Mouse (Mus musculus): ENCODE measurements around the gene Snd1. TPM values are rescaled to one million over a fixed set of nuclear protein-coding genes. Genes with fewer than 3 reads are reported as not detected.

Gene Snd1
- total and polyA plus RNA-seq, 3 experiments: 97.4 to 153 (median 109) TPM

GRCm38 (mm10) chr6:28860450-28860849 lies 385.5 kb downstream of the Snd1 start:
- H3K4me3 ChIP-seq (ENCODE audit: low read depth, low read length): no peak overlapping the region
- peaks cover 17% of the 10 kb centered on the region for H3K4me1 ChIP-seq (ENCODE audit: insufficient read depth, low read depth, low read length)
- DNase-seq (ENCODE audit: low spot score): no peak
- H3K36me3 ChIP-seq (replicated peaks): peaks cover 75% of the 10 kb centered on the region
- H3K9me3 ChIP-seq (replicated peaks): no peaks in the 10 kb centered on the region
- H3K27me3 ChIP-seq (ENCODE audit: insufficient read depth, low read length): no peaks in the 10 kb centered on the region
- no peak for TF ChIP-seq GATA1 (IDR thresholded peaks at IDR 0.05; ENCODE audit: borderline replicate concordance, low read length)
- no peak for TF ChIP-seq POLR2AphosphoS5 (IDR thresholded peaks at IDR 0.05; ENCODE audit: insufficient replicate concordance, low read depth, low read length)
- no peak for TF ChIP-seq TAL1 (conservative IDR thresholded peaks at IDR 0.05; ENCODE audit: low read depth, low read length)
- no peak for TF ChIP-seq CTCF (IDR thresholded peaks at IDR 0.05; ENCODE audit: low read depth, low read length)
- no peak for TF ChIP-seq GATA2 (IDR thresholded peaks at IDR 0.05; ENCODE audit: borderline replicate concordance, low read depth, low read length)
- ATAC-seq (ENCODE audit: extremely low read depth, insufficient number of reproducible peaks, low FRiP score, poor library complexity, severe bottlenecking): no peak

DNA sequence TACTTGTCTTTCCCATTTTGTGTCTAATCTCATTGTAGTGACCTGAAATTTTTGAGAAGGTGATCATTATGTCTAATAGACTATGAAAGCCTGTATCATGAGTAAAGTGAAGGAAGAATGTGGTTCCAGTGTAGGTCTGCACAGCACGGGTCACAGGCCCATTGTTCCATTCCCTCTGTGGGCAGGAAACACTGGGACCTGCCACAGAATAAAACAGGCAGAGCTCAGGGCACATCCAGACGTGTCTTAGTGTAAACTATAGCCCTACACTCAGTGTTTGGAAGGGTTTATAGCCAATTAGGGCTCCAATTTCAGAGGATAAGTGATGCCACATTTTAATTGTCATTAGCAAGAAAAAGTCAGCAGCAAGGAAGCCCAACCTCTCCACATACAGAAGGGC lies 386.0 kb downstream of the Snd1 start:
- Histone ChIP-seq H3K36me3 (replicated peaks) (peaks cover 76% of the 10 kb centered on the region), H3K27me3 (ENCODE audit: insufficient read depth, low read length) (no peaks in the 10 kb centered on the region), H3K4me3 (ENCODE audit: low read depth, low read length) (no peak overlapping the region), H3K9me3 (replicated peaks) (no peaks in the 10 kb centered on the region), H3K4me1 (ENCODE audit: insufficient read depth, low read depth, low read length) (peaks cover 17% of the 10 kb centered on the region)
- DNase-seq (ENCODE audit: low spot score): no peak
- no peak for TF ChIP-seq CTCF (IDR thresholded peaks at IDR 0.05; ENCODE audit: low read depth, low read length)
- no peak for TF ChIP-seq GATA2 (IDR thresholded peaks at IDR 0.05; ENCODE audit: borderline replicate concordance, low read depth, low read length)
- no peak for TF ChIP-seq POLR2AphosphoS5 (IDR thresholded peaks at IDR 0.05; ENCODE audit: insufficient replicate concordance, low read depth, low read length)
- no peak for TF ChIP-seq GATA1 (IDR thresholded peaks at IDR 0.05; ENCODE audit: borderline replicate concordance, low read length)
- TF ChIP-seq TAL1 (conservative IDR thresholded peaks at IDR 0.05; ENCODE audit: low read depth, low read length): no peak
- no peak for ATAC-seq (ENCODE audit: extremely low read depth, insufficient number of reproducible peaks, low FRiP score, poor library complexity, severe bottlenecking)

DNA sequence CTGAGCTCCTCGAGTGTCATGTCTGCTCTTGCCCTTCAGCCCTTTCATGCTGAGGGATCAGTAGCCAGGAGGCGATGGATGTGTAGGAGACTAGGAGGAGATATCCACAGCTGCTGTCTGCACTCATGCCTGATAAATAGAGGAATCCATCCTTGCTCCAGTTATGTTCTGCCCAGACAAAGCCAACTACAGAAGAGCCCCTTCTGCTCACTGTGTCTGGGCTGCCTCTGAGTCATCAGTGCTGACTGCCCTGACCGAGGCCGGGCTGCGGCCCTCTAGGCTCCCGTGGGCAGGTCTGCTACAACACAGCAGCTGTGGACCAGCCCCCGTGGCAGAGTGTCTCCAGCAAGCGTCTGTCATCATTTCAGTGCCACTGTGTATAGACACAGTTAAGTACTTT lies 387.4 kb downstream of the Snd1 start:
- TF ChIP-seq GATA2 (IDR thresholded peaks at IDR 0.05; ENCODE audit: borderline replicate concordance, low read depth, low read length) (no peak), POLR2AphosphoS5 (IDR thresholded peaks at IDR 0.05; ENCODE audit: insufficient replicate concordance, low read depth, low read length) (no peak), TAL1 (conservative IDR thresholded peaks at IDR 0.05; ENCODE audit: low read depth, low read length) (no peak), GATA1 (IDR thresholded peaks at IDR 0.05; ENCODE audit: borderline replicate concordance, low read length) (no peak), CTCF (IDR thresholded peaks at IDR 0.05; ENCODE audit: low read depth, low read length) (no peak)
- no peak overlapping the region for H3K4me3 ChIP-seq (ENCODE audit: low read depth, low read length)
- H3K27me3 ChIP-seq (ENCODE audit: insufficient read depth, low read length): no peaks in the 10 kb centered on the region
- peaks cover 5% of the 10 kb centered on the region; the same call in 1 of the 2 replicates for H3K4me1 ChIP-seq (ENCODE audit: insufficient read depth, low read depth, low read length)
- no peaks in the 10 kb centered on the region for H3K9me3 ChIP-seq (replicated peaks)
- peaks cover 80% of the 10 kb centered on the region for H3K36me3 ChIP-seq (replicated peaks)
- no peak for ATAC-seq (ENCODE audit: extremely low read depth, insufficient number of reproducible peaks, low FRiP score, poor library complexity, severe bottlenecking)
- DNase-seq (ENCODE audit: low spot score): no peak

GRCm38 (mm10) chr6:28864684-28865083 lies 389.7 kb downstream of the Snd1 start:
- TF ChIP-seq GATA1 (IDR thresholded peaks at IDR 0.05; ENCODE audit: borderline replicate concordance, low read length) (no peak), POLR2AphosphoS5 (IDR thresholded peaks at IDR 0.05; ENCODE audit: insufficient replicate concordance, low read depth, low read length) (no peak), GATA2 (IDR thresholded peaks at IDR 0.05; ENCODE audit: borderline replicate concordance, low read depth, low read length) (no peak), CTCF (IDR thresholded peaks at IDR 0.05; ENCODE audit: low read depth, low read length) (no peak), TAL1 (conservative IDR thresholded peaks at IDR 0.05; ENCODE audit: low read depth, low read length) (no peak)
- Histone ChIP-seq H3K4me1 (ENCODE audit: insufficient read depth, low read depth, low read length) (no peaks in the 10 kb centered on the region), H3K9me3 (replicated peaks) (no peaks in the 10 kb centered on the region), H3K4me3 (ENCODE audit: low read depth, low read length) (no peak overlapping the region), H3K27me3 (ENCODE audit: insufficient read depth, low read length) (no peaks in the 10 kb centered on the region), H3K36me3 (replicated peaks) (peaks cover 81% of the 10 kb centered on the region)
- ATAC-seq (ENCODE audit: extremely low read depth, insufficient number of reproducible peaks, low FRiP score, poor library complexity, severe bottlenecking) (no peak), DNase-seq (ENCODE audit: low spot score) (no peak)

- no peak overlapping the region for H3K4me3 ChIP-seq (ENCODE audit: low read depth, low read length)
- no peak for DNase-seq (ENCODE audit: low spot score)
- no peaks in the 10 kb centered on the region for H3K27me3 ChIP-seq (ENCODE audit: insufficient read depth, low read length)
- no peaks in the 10 kb centered on the region for H3K9me3 ChIP-seq (replicated peaks)
- no peak for ATAC-seq (ENCODE audit: extremely low read depth, insufficient number of reproducible peaks, low FRiP score, poor library complexity, severe bottlenecking)
- no peaks in the 10 kb centered on the region for H3K4me1 ChIP-seq (ENCODE audit: insufficient read depth, low read depth, low read length)
- no peak for TF ChIP-seq TAL1 (conservative IDR thresholded peaks at IDR 0.05; ENCODE audit: low read depth, low read length)
- TF ChIP-seq CTCF (IDR thresholded peaks at IDR 0.05; ENCODE audit: low read depth, low read length): no peak
- TF ChIP-seq GATA2 (IDR thresholded peaks at IDR 0.05; ENCODE audit: borderline replicate concordance, low read depth, low read length): no peak
- TF ChIP-seq POLR2AphosphoS5 (IDR thresholded peaks at IDR 0.05; ENCODE audit: insufficient replicate concordance, low read depth, low read length): no peak
- no peak for TF ChIP-seq GATA1 (IDR thresholded peaks at IDR 0.05; ENCODE audit: borderline replicate concordance, low read length)
- peaks cover 81% of the 10 kb centered on the region for H3K36me3 ChIP-seq (replicated peaks)
Observed at GRCm38 (mm10) chr6:28865112-28865511, 390.2 kb downstream of the Snd1 start.

DNA sequence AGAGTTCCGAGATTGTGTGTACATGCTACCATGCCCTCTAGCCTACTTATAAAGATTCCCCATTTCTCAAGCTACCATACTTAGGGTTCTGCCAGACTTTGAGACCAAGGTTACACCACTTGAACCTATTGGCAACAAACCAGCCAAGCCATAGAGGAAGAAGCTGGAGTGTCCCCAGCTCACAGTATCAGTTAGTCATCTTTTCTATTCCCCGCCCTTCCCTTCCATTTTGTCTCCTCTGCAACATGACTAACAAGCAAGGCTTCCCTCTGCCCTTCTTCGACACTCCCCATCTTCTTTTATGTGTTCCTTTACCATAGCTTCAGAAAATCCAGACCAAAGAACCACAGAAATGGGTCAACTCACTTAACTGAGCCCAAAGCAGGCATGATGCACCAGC lies 391.3 kb downstream of the Snd1 start:
- Histone ChIP-seq H3K27me3 (ENCODE audit: insufficient read depth, low read length) (no peaks in the 10 kb centered on the region), H3K4me3 (ENCODE audit: low read depth, low read length) (no peak overlapping the region), H3K9me3 (replicated peaks) (no peaks in the 10 kb centered on the region), H3K4me1 (ENCODE audit: insufficient read depth, low read depth, low read length) (no peaks in the 10 kb centered on the region), H3K36me3 (replicated peaks) (peaks cover 79% of the 10 kb centered on the region)
- TF ChIP-seq CTCF (IDR thresholded peaks at IDR 0.05; ENCODE audit: low read depth, low read length) (no peak), GATA1 (IDR thresholded peaks at IDR 0.05; ENCODE audit: borderline replicate concordance, low read length) (no peak), GATA2 (IDR thresholded peaks at IDR 0.05; ENCODE audit: borderline replicate concordance, low read depth, low read length) (no peak), POLR2AphosphoS5 (IDR thresholded peaks at IDR 0.05; ENCODE audit: insufficient replicate concordance, low read depth, low read length) (no peak), TAL1 (conservative IDR thresholded peaks at IDR 0.05; ENCODE audit: low read depth, low read length) (no peak)
- DNase-seq (ENCODE audit: low spot score): no peak
- ATAC-seq (ENCODE audit: extremely low read depth, insufficient number of reproducible peaks, low FRiP score, poor library complexity, severe bottlenecking): no peak

Data from G1E (cell line).